Mouse (Mus musculus) MEL (cell line): ENCODE results near the gene Atoh8. TPM values are rescaled to one million over a fixed set of nuclear protein-coding genes. Genes with fewer than 3 reads are reported as not detected.

ENCODE experiments used
- DNase-seq: peaks from one replicate; pipeline ENCODE4 v3.0.0; 2011; ENCODE audit warnings: low read depth, low spot score
- H3K27ac ChIP-seq: 2 replicates; pipeline ENCODE4 v1.5.1; 2012; ENCODE audit warnings: low read depth, mild to moderate bottlenecking, control low read depth, low read length, moderate library complexity; ENCODE audit not compliant: control insufficient read depth
- H3K27me3 ChIP-seq, 2 experiments: fragments of 150-350 bp in 1 of 2; sonication (generic) in 1 of 2; 2 replicates each; pipeline ENCODE4 v1.6.1; 2012; ENCODE audit warnings: low read length in 2 of 2, mild to moderate bottlenecking in 2 of 2, improper control_type of control experiment in 1 of 2, moderate library complexity in 1 of 2; ENCODE audit not compliant: insufficient read depth in 2 of 2, control insufficient read depth in 1 of 2
- H3K36me3 ChIP-seq, 2 experiments: 2 replicates each; pipeline ENCODE4 v1.6.1; 2012 to 2014; ENCODE audit warnings: low read length in 2 of 2, improper control_type of control experiment in 1 of 2, inconsistent platforms in 1 of 2, mild to moderate bottlenecking in 1 of 2; ENCODE audit not compliant: insufficient read depth in 2 of 2, control insufficient read depth in 1 of 2
- H3K4me1 ChIP-seq, 2 experiments: fragments of 150-350 bp in 1 of 2; sonication (generic) in 1 of 2; 2 replicates each; pipeline ENCODE4 v1.6.1; 2012; ENCODE audit warnings: low read length in 2 of 2, improper control_type of control experiment in 1 of 2, mild to moderate bottlenecking in 1 of 2; ENCODE audit not compliant: insufficient read depth in 2 of 2, control insufficient read depth in 1 of 2
- H3K4me3 ChIP-seq, 2 experiments: fragments of 150-350 bp in 1 of 2; sonication (generic) in 1 of 2; 2 replicates each; pipeline ENCODE4 v1.5.1; 2012; ENCODE audit warnings: low read depth in 2 of 2, low read length in 2 of 2, mild to moderate bottlenecking in 2 of 2, moderate library complexity in 2 of 2, control low read depth in 1 of 2, improper control_type of control experiment in 1 of 2; ENCODE audit not compliant: control insufficient read depth in 1 of 2, insufficient read depth in 1 of 2
- H3K79me2 ChIP-seq: 2 replicates; pipeline ENCODE4 v1.6.1; 2012; ENCODE audit warnings: mild to moderate bottlenecking, low read length, moderate library complexity; ENCODE audit not compliant: control insufficient read depth, poor library complexity, insufficient read depth
- H3K9ac ChIP-seq: 2 replicates; pipeline ENCODE4 v1.6.1; 2012; ENCODE audit warnings: low read depth, mild to moderate bottlenecking, control low read depth, low read length, moderate library complexity; ENCODE audit not compliant: control insufficient read depth, poor library complexity, severe bottlenecking
- H3K9me3 ChIP-seq: fragments of 150-350 bp; sonication (generic); replicated peaks from 2 replicates; pipeline ENCODE4 v1.6.1; 2012; ENCODE audit warnings: mild to moderate bottlenecking, low read length, improper control_type of control experiment, moderate library complexity; ENCODE audit not compliant: insufficient read depth
- CHD2 ChIP-seq: IDR thresholded peaks from 2 replicates; pipeline ENCODE4 v1.6.1; 2011; ENCODE audit warnings: low read length, improper control_type of control experiment
- CTCF ChIP-seq, 3 experiments: IDR thresholded peaks in 2 of 3; conservative IDR thresholded peaks in 1 of 3; 2 replicates each; pipeline ENCODE4 v1.5.1; 2011 to 2012; ENCODE audit warnings: low read length in 3 of 3, low read depth in 2 of 3, mild to moderate bottlenecking in 2 of 3, improper control_type of control experiment in 1 of 3, inconsistent platforms in 1 of 3, mixed read lengths in 1 of 3, moderate library complexity in 1 of 3; ENCODE audit not compliant: control insufficient read depth in 1 of 3, insufficient read depth in 1 of 3, poor library complexity in 1 of 3, severe bottlenecking in 1 of 3
- ELF1 ChIP-seq: IDR thresholded peaks from 2 replicates; pipeline ENCODE4 v1.6.1; 2014; ENCODE audit warnings: low read depth, mild to moderate bottlenecking, inconsistent platforms, low read length, improper control_type of control experiment, moderate library complexity
- EP300 ChIP-seq, 2 experiments: IDR thresholded peaks; 2 replicates each; pipeline ENCODE4 v1.6.1; 2011; ENCODE audit warnings: improper control_type of control experiment in 2 of 2, low read length in 2 of 2, low read depth in 1 of 2, mild to moderate bottlenecking in 1 of 2
- ETS1 ChIP-seq: IDR thresholded peaks from 2 replicates; pipeline ENCODE4 v1.6.1; 2012; ENCODE audit warnings: low read depth, mild to moderate bottlenecking, inconsistent platforms, low read length, improper control_type of control experiment, moderate library complexity
- GABPA ChIP-seq: IDR thresholded peaks from 2 replicates; pipeline ENCODE4 v1.6.1; 2012; ENCODE audit warnings: low read depth, mild to moderate bottlenecking, inconsistent platforms, low read length, improper control_type of control experiment, moderate library complexity
- KAT2A ChIP-seq: conservative IDR thresholded peaks from 2 replicates; pipeline ENCODE4 v1.6.1; 2012; ENCODE audit warnings: low read depth, low read length, improper control_type of control experiment, inconsistent platforms
- MAFK ChIP-seq: IDR thresholded peaks from 2 replicates; pipeline ENCODE4 v1.6.1; 2011; ENCODE audit warnings: low read depth, mild to moderate bottlenecking, low read length, improper control_type of control experiment, borderline replicate concordance
- MEF2A ChIP-seq: IDR thresholded peaks from 2 replicates; pipeline ENCODE4 v1.6.1; 2014; ENCODE audit warnings: low read depth, mild to moderate bottlenecking, inconsistent platforms, low read length, improper control_type of control experiment; ENCODE audit not compliant: poor library complexity, insufficient replicate concordance, severe bottlenecking; ENCODE audit errors: extremely low read depth
- MXI1 ChIP-seq: IDR thresholded peaks from 2 replicates; pipeline ENCODE4 v1.6.1; 2011; ENCODE audit warnings: mild to moderate bottlenecking, low read depth, low read length, improper control_type of control experiment
- MYB ChIP-seq: IDR thresholded peaks from 2 replicates; pipeline ENCODE4 v1.6.1; 2011; ENCODE audit warnings: mild to moderate bottlenecking, low read depth, low read length, improper control_type of control experiment
- NELFE ChIP-seq: IDR thresholded peaks from 2 replicates; pipeline ENCODE4 v1.6.1; 2011; ENCODE audit warnings: low read depth, low read length, improper control_type of control experiment
- POLR2A ChIP-seq, 2 experiments: IDR thresholded peaks; 2 replicates each; pipeline ENCODE4 v1.6.1; 2011 to 2012; ENCODE audit warnings: low read length in 2 of 2, mild to moderate bottlenecking in 2 of 2, control low read depth in 1 of 2, improper control_type of control experiment in 1 of 2, low read depth in 1 of 2, moderate library complexity in 1 of 2; ENCODE audit not compliant: control insufficient read depth in 1 of 2, insufficient read depth in 1 of 2, poor library complexity in 1 of 2
- POLR2AphosphoS5 ChIP-seq: IDR thresholded peaks from 2 replicates; pipeline ENCODE4 v1.6.1; 2012; ENCODE audit warnings: low read depth, borderline replicate concordance, mild to moderate bottlenecking, inconsistent platforms, low read length, moderate library complexity, mixed read lengths
- RAD21 ChIP-seq: IDR thresholded peaks from 2 replicates; pipeline ENCODE4 v1.6.1; 2011; ENCODE audit warnings: mild to moderate bottlenecking, low read depth, low read length, improper control_type of control experiment
- RCOR1 ChIP-seq: IDR thresholded peaks from 2 replicates; pipeline ENCODE4 v1.6.1; 2012; ENCODE audit warnings: low read depth, mild to moderate bottlenecking, inconsistent platforms, low read length, improper control_type of control experiment
- SMC3 ChIP-seq: IDR thresholded peaks from 2 replicates; pipeline ENCODE4 v1.6.1; 2011; ENCODE audit warnings: low read depth, low read length, improper control_type of control experiment
- TAL1 ChIP-seq: IDR thresholded peaks from 2 replicates; pipeline ENCODE4 v1.6.1; 2012; ENCODE audit warnings: mild to moderate bottlenecking, inconsistent platforms, low read length, moderate library complexity, mixed read lengths
- TCF12 ChIP-seq: IDR thresholded peaks from 2 replicates; pipeline ENCODE4 v1.6.1; 2014; ENCODE audit warnings: low read depth, mild to moderate bottlenecking, inconsistent platforms, low read length, improper control_type of control experiment, moderate library complexity
- UBTF ChIP-seq: IDR thresholded peaks from 2 replicates; pipeline ENCODE4 v1.6.1; 2012; ENCODE audit warnings: low read depth, mild to moderate bottlenecking, inconsistent platforms, low read length, improper control_type of control experiment, moderate library complexity, borderline replicate concordance; ENCODE audit not compliant: insufficient read depth
- USF1 ChIP-seq: IDR thresholded peaks from 2 replicates; pipeline ENCODE4 v1.6.1; 2014; ENCODE audit warnings: low read depth, mild to moderate bottlenecking, inconsistent platforms, low read length, improper control_type of control experiment, moderate library complexity
- USF2 ChIP-seq, 2 experiments: IDR thresholded peaks; 2 replicates each; pipeline ENCODE4 v1.6.1; 2011 to 2012; ENCODE audit warnings: improper control_type of control experiment in 2 of 2, low read length in 2 of 2, borderline replicate concordance in 1 of 2, inconsistent platforms in 1 of 2, low read depth in 1 of 2, mild to moderate bottlenecking in 1 of 2; ENCODE audit not compliant: insufficient read depth in 1 of 2
- ZC3H11A ChIP-seq: IDR thresholded peaks from 2 replicates; pipeline ENCODE4 v1.6.1; 2012; ENCODE audit warnings: low read depth, mild to moderate bottlenecking, inconsistent platforms, low read length, improper control_type of control experiment
- ZNF384 ChIP-seq: IDR thresholded peaks from 2 replicates; pipeline ENCODE4 v1.6.1; 2012; ENCODE audit warnings: low read depth, mild to moderate bottlenecking, inconsistent platforms, low read length, improper control_type of control experiment
- polyA plus RNA-seq, 2 experiments: library from polyadenylated mRNA; stranded (reverse) in 1 of 2; unstranded in 1 of 2; fragments of >175 nt in 1 of 2; fragments of >200 nt in 1 of 2; gene quantifications; 2 replicates each; pipeline versions ENCODE4 v1.2.1 to v1.2.4; 2012; ENCODE audit warnings: low replicate concordance in 2 of 2, low read depth in 1 of 2; ENCODE audit not compliant: insufficient read length in 2 of 2, insufficient read depth in 1 of 2, missing spikeins in 1 of 2
- total RNA-seq: library from RNA; depleted of rRNA; stranded (reverse); fragments of 300-350 nt; gene quantifications from 2 replicates; pipeline ENCODE4 v1.2.3, GENCODE M21; 2012

Gene Atoh8
- total and polyA plus RNA-seq, 3 experiments, result not detected

GRCm38 (mm10) chr6:72218281-72218680, 17.1 kb downstream of the Atoh8 start:
- H3K9ac ChIP-seq, result no peak overlapping the region
- H3K27ac ChIP-seq, result no peak overlapping the region
- no peak for DNase-seq
- peaks cover 14 to 29% of the 10 kb centered on the region in 2 experiments for H3K27me3 ChIP-seq
- H3K9me3 ChIP-seq, result no peaks in the 10 kb centered on the region
- H3K4me3 ChIP-seq, result no peak overlapping the region
- H3K36me3 ChIP-seq, result no peaks in the 10 kb centered on the region; a peak in 1 of 4 replicates
- peaks cover 0 to 3% of the 10 kb centered on the region in 2 experiments; a peak in 3 of 4 replicates for H3K4me1 ChIP-seq
- no peaks in the 10 kb centered on the region for H3K79me2 ChIP-seq
- no peak for TF ChIP-seq MAFK
- TF ChIP-seq GABPA, result no peak
- no peak for TF ChIP-seq CTCF (IDR thresholded peaks at IDR 0.05 in 2 of 3, conservative IDR thresholded peaks at IDR 0.05 in 1 of 3; ENCODE audit: control insufficient read depth in 1 of 3, insufficient read depth in 1 of 3, low read depth in 2 of 3, low read length in 3 of 3, poor library complexity in 1 of 3, severe bottlenecking in 1 of 3)
- no peak for TF ChIP-seq POLR2AphosphoS5
- TF ChIP-seq TCF12, result no peak
- TF ChIP-seq ZC3H11A, result no peak
- TF ChIP-seq MEF2A, result no peak
- TF ChIP-seq RCOR1, result no peak
- no peak for TF ChIP-seq ELF1
- no peak for TF ChIP-seq RAD21
- TF ChIP-seq TAL1, result no peak
- TF ChIP-seq UBTF, result no peak
- no peak for TF ChIP-seq ETS1
- no peak for TF ChIP-seq KAT2A
- no peak for TF ChIP-seq CHD2
- no peak for TF ChIP-seq USF2 (IDR thresholded peaks at IDR 0.05; ENCODE audit: borderline replicate concordance in 1 of 2, insufficient read depth in 1 of 2, low read depth in 1 of 2, low read length in 2 of 2)
- TF ChIP-seq MXI1, result no peak
- no peak for TF ChIP-seq SMC3
- no peak for TF ChIP-seq POLR2A (IDR thresholded peaks at IDR 0.05; ENCODE audit: control insufficient read depth in 1 of 2, insufficient read depth in 1 of 2, low read depth in 1 of 2, low read length in 2 of 2, poor library complexity in 1 of 2)

GRCm38 (mm10) chr6:72217415-72217784, 18.0 kb downstream of the Atoh8 start:
- no peaks in the 10 kb centered on the region; a peak in 1 of 4 replicates for H3K36me3 ChIP-seq
- H3K4me3 ChIP-seq, result 0 out of 4 replicates have a peak overlapping the region, but pooled peaks of 1 of the 2 experiments have one; percentile 8
- H3K27ac ChIP-seq, result no peak overlapping the region
- no peak for DNase-seq
- peaks cover 0 to 3% of the 10 kb centered on the region in 2 experiments; a peak in 3 of 4 replicates for H3K4me1 ChIP-seq
- H3K79me2 ChIP-seq, result no peaks in the 10 kb centered on the region
- peaks cover 12 to 26% of the 10 kb centered on the region in 2 experiments for H3K27me3 ChIP-seq
- peak overlapping the region; percentile 20; the same call in 1 of the 2 replicates for H3K9ac ChIP-seq
- no peak for TF ChIP-seq ZNF384
- TF ChIP-seq USF1, result no peak
- no peak for TF ChIP-seq TCF12
- no peak for TF ChIP-seq KAT2A
- no peak for TF ChIP-seq MYB
- no peak for TF ChIP-seq EP300 (IDR thresholded peaks at IDR 0.05; ENCODE audit: low read depth in 1 of 2, low read length in 2 of 2)
- no peak for TF ChIP-seq NELFE
- H3K9me3 ChIP-seq, result no peaks in the 10 kb centered on the region
